ENCODE assay signal across 8 mouse cellular contexts in the genomic region with DNA sequence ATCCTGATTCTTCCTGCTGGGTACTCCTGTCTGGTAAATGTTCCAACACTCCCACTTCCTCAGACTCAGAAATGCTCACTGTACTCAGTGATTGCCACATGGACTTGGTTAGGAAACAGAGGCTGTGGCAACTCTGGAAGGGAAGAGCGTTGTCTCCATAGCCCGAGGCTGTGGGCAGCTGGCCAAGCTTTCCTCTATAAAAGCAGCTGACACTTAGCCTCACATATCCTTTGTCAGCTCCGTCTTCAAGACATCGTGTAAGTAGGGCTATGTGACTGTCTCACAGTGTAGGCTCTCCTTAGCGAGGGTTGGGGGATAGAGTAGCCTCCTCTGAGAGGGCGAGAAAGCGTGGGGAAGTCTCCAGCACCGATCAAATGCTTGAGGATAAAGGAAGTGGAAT. TPM values are rescaled to one million over a fixed set of nuclear protein-coding genes. Genes with fewer than 3 reads are reported as not detected.
DNase-seq lines count a peak whose midpoint lies in the region; ATAC-seq and TF ChIP-seq lines count a peak whose summit lies in the region.

A gene (plus strand): TSS at position 133 of the 400 bp plus-strand sequence.

- no peak within 1 kb of the TSS for H3K4me2 ChIP-seq in neural tube, embryonic 12.5 days (replicated peaks)
- H3K4me2 ChIP-seq in neural tube, embryonic 15.5 days = no peak within 1 kb of the TSS
- H3K4me2 ChIP-seq in intestine, embryonic 16.5 days (ENCODE audit: low read depth, low read length) = no peak within 1 kb of the TSS

- no peaks in the 10 kb centered on the region for H3K36me3 ChIP-seq in neural tube, embryonic 12.5 days
- H3K36me3 ChIP-seq in neural tube, embryonic 15.5 days = no peaks in the 10 kb centered on the region
- H3K36me3 ChIP-seq in intestine, embryonic 16.5 days (ENCODE audit: control insufficient read depth, insufficient read depth, low read length) = no peaks in the 10 kb centered on the region

- no peaks in the 10 kb centered on the region for H3K9me3 ChIP-seq in neural tube, embryonic 12.5 days
- H3K9me3 ChIP-seq in neural tube, embryonic 15.5 days (replicated peaks) = no peaks in the 10 kb centered on the region
- H3K9me3 ChIP-seq in intestine, embryonic 16.5 days (ENCODE audit: control insufficient read depth, low read length) = no peaks in the 10 kb centered on the region

- ATAC-seq in neural tube, embryonic 12.5 days (ENCODE audit: low FRiP score, low read depth) = no peak
- no peak for ATAC-seq in neural tube, embryonic 15.5 days (ENCODE audit: low FRiP score)
- ATAC-seq in intestine, embryonic 16.5 days = no peak

- no peak for TF ChIP-seq POLR2A in brain, embryonic 14.5 days (IDR thresholded peaks at IDR 0.05; ENCODE audit: borderline replicate concordance, extremely low read depth, insufficient read depth, insufficient read length, poor library complexity, severe bottlenecking)

- H3K27ac ChIP-seq in neural tube, embryonic 12.5 days = no peak within 1 kb of the TSS
- no peak within 1 kb of the TSS for H3K27ac ChIP-seq in neural tube, embryonic 15.5 days (replicated peaks)
- H3K27ac ChIP-seq in intestine, embryonic 16.5 days (ENCODE audit: low read length) = no peak within 1 kb of the TSS

- H3K4me1 ChIP-seq in neural tube, embryonic 12.5 days = no peaks in the 10 kb centered on the region
- H3K4me1 ChIP-seq in neural tube, embryonic 15.5 days = no peaks in the 10 kb centered on the region
- no peaks in the 10 kb centered on the region for H3K4me1 ChIP-seq in intestine, embryonic 16.5 days (ENCODE audit: control insufficient read depth, insufficient read depth, low read length)

- no peak for TF ChIP-seq CTCF in brain, embryonic 14.5 days (IDR thresholded peaks at IDR 0.05; ENCODE audit: borderline replicate concordance, extremely low read depth, insufficient read depth, insufficient read length)

- no peak within 1 kb of the TSS for H3K4me3 ChIP-seq in neural tube, embryonic 12.5 days
- H3K4me3 ChIP-seq in neural tube, embryonic 15.5 days (replicated peaks) = no peak within 1 kb of the TSS
- H3K4me3 ChIP-seq in intestine, embryonic 16.5 days (ENCODE audit: low read length) = no peak within 1 kb of the TSS

- H3K27me3 ChIP-seq in neural tube, embryonic 12.5 days (replicated peaks) = no peaks in the 10 kb centered on the region
- H3K27me3 ChIP-seq in neural tube, embryonic 15.5 days (replicated peaks) = no peaks in the 10 kb centered on the region
- no peaks in the 10 kb centered on the region for H3K27me3 ChIP-seq in intestine, embryonic 16.5 days (replicated peaks; ENCODE audit: control insufficient read depth, insufficient read depth, low read length)

- H3K9ac ChIP-seq in neural tube, embryonic 12.5 days = no peak within 1 kb of the TSS
- no peak within 1 kb of the TSS for H3K9ac ChIP-seq in neural tube, embryonic 15.5 days (replicated peaks)
- no peak within 1 kb of the TSS for H3K9ac ChIP-seq in intestine, embryonic 16.5 days (ENCODE audit: low read depth, low read length)

- DNase-seq in brain, embryonic 14.5 days (ENCODE audit: low read depth) = peak; percentile 44
- peak; percentile 22 to 39 for DNase-seq in monocyte, adult 2 months (ENCODE audit: low read depth in 1 of 2, low spot score in 2 of 2)
- no peak for DNase-seq in layer of hippocampus, postnatal 36 days
- no peak for DNase-seq in cerebellum, adult 18-20 months
- DNase-seq in right cerebral cortex, postnatal 14 days = no peak

- WGBS in neural tube, embryonic 12.5 days = 84% methylated on average over 8 of the region's 8 CpGs
- 71% methylated on average over 8 of the region's 8 CpGs for WGBS in neural tube, embryonic 15.5 days
- WGBS in intestine, embryonic 16.5 days = 63% methylated on average over 8 of the region's 8 CpGs

RNA-seq across cellular contexts. Expression of the gene that starts here (rescaled TPM):
- polyA plus RNA-seq in neural tube, embryonic 12.5 days (2016; fragmentation: Nextera tagmentation; extraction: Ambion mirVana) = 15.8 and 23.7 TPM in 2 replicates
- 9.2 and 16.0 TPM in 2 replicates for polyA plus RNA-seq in neural tube, embryonic 15.5 days (2015; fragmentation: Nextera tagmentation; extraction: Ambion mirVana)
- 3.0 and 7.4 TPM in 2 replicates for polyA plus RNA-seq in brain, embryonic 14.5 days (2012; rRNA removed)
- polyA plus RNA-seq in intestine, embryonic 16.5 days (2015; fragmentation: Nextera tagmentation; extraction: Ambion mirVana) = 14.9 and 30.6 TPM in 2 replicates
- total RNA-seq in layer of hippocampus, postnatal 36 days (2021) = under 1 TPM in 1 of 2 experiments, not detected in 1; 0.91 TPM

Comparison
In these comparisons a context has a peak if more than half of its experiments do, and no peak if none do; other contexts are left out.
1. DNase-seq: peak in brain, embryonic 14.5 days (single experiment) and monocyte, adult 2 months (2 of 2); none in layer of hippocampus, postnatal 36 days (0 of 2), cerebellum, adult 18-20 months (0 of 2) and right cerebral cortex, postnatal 14 days (single experiment).